Mouse (Mus musculus): ENCODE results near the gene B3gnt9.

DNA sequence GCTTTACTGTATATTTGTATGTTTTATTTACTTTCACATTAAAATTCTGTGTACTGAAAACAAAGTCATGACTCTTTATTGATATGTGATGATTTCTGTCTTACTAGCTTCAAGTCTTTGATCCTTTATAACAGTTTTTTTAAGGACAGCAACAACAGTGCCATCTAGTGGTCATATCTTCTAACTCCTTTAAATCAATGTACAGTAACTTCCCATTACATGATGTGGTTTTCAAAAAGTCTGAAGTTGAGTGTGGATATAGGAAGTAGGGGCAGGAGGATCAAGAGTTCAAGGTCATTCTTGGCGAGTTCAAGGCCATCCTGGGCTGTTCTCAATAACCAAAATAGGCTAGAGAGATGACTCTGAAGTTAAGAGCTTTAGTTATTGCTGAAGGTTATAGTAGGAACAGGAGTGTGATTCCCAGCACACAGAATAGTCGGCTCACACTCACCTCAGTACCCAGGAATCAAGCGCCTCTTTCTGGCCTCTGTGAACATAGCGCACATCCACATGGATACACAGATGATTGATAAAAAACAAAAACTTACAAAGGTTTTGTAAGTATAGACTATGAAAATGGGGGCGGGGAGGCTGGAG lies 36.9 kb downstream of the B3gnt9 start:
- TF ChIP-seq POLR2A (IDR thresholded peaks at IDR 0.05; ENCODE audit: insufficient read length, low read depth) (no peak), USF1 (IDR thresholded peaks at IDR 0.05; ENCODE audit: low read depth) (no peak), POLR2AphosphoS2 (IDR thresholded peaks at IDR 0.05; ENCODE audit: insufficient read length, low read depth) (no peak), E2F4 (IDR thresholded peaks at IDR 0.05; ENCODE audit: insufficient read depth) (no peak), MAX (IDR thresholded peaks at IDR 0.05; ENCODE audit: low read depth) (no peak), TCF3 (IDR thresholded peaks at IDR 0.05; ENCODE audit: insufficient read length, low read depth) (no peak), TCF12 (IDR thresholded peaks at IDR 0.05; ENCODE audit: insufficient read depth, poor library complexity, severe bottlenecking) (no peak), MYOD1 (IDR thresholded peaks at IDR 0.05; ENCODE audit: control insufficient read depth in 1 of 3, insufficient read length in 2 of 3, low read depth in 2 of 3) (no peak), MYOG (IDR thresholded peaks at IDR 0.05; ENCODE audit: control insufficient read depth in 1 of 3, insufficient read depth in 1 of 3, insufficient read length in 2 of 3, low read depth in 2 of 3) (no peak), REST (IDR thresholded peaks at IDR 0.05; ENCODE audit: insufficient read depth, insufficient read length) (no peak), CEBPB (IDR thresholded peaks at IDR 0.05; ENCODE audit: insufficient read depth, poor library complexity, severe bottlenecking) (no peak)

All from myocyte (in vitro differentiated cells).